Comparison of ENCODE assay signal across 11 mouse cellular contexts in genomic region chr2:153117051-153117486, GRCm38 (mm10). TPM values are rescaled to one million over a fixed set of nuclear protein-coding genes. Genes with fewer than 3 reads are reported as not detected.
DNase-seq lines count a peak whose midpoint lies in the region; ATAC-seq and TF ChIP-seq lines count a peak whose summit lies in the region.
"Had no signal": no experiment of that assay in that cellular context is flagged by ENCODE, and none has a peak within 500 bp of the region (broad histone marks: within the 10 kb centered on the region; RNA-seq: fewer than 3 reads in every experiment).

No protein-coding gene starts in this region.

- no peaks in the 10 kb centered on the region for H3K36me3 ChIP-seq in hindbrain, postnatal 0 days (ENCODE audit: insufficient read depth, low read length)
- H3K36me3 ChIP-seq in hindbrain, embryonic 11.5 days (ENCODE audit: control insufficient read depth, insufficient read depth, low read length) = no peaks in the 10 kb centered on the region
- peaks cover 20% of the 10 kb centered on the region; the same call in 1 of the 2 replicates for H3K36me3 ChIP-seq in macrophage (ENCODE audit: inconsistent target)
- H3K36me3 ChIP-seq: heart, embryonic 15.5 days had no signal

- no peaks in the 10 kb centered on the region for H3K4me1 ChIP-seq in hindbrain, postnatal 0 days (ENCODE audit: insufficient read depth, low read length)
- no peaks in the 10 kb centered on the region for H3K4me1 ChIP-seq in hindbrain, embryonic 11.5 days (replicated peaks; ENCODE audit: control insufficient read depth, insufficient read depth, low read length)
- H3K4me1 ChIP-seq: heart, embryonic 15.5 days had no signal

- no peaks in the 10 kb centered on the region for H3K9me3 ChIP-seq in hindbrain, postnatal 0 days (ENCODE audit: low read length)
- H3K9me3 ChIP-seq in hindbrain, embryonic 11.5 days (ENCODE audit: control insufficient read depth, low read length) = no peaks in the 10 kb centered on the region
- H3K9me3 ChIP-seq: heart, embryonic 15.5 days had no signal

- H3K27me3 ChIP-seq in hindbrain, postnatal 0 days (ENCODE audit: insufficient read depth, low read length) = no peaks in the 10 kb centered on the region
- H3K27me3 ChIP-seq in hindbrain, embryonic 11.5 days (ENCODE audit: control insufficient read depth, insufficient read depth, low read length) = no peaks in the 10 kb centered on the region
- H3K27me3 ChIP-seq: Patski had no signal

- 70% methylated on average over 7 of the region's 7 CpGs for WGBS in hindbrain, postnatal 0 days
- 84% methylated on average over 7 of the region's 7 CpGs for WGBS in hindbrain, embryonic 11.5 days
- 2% methylated on average over 7 of the region's 7 CpGs for WGBS in macrophage (ENCODE audit: missing documents)

- H3K27ac ChIP-seq in hindbrain, postnatal 0 days = no peak overlapping the region
- H3K27ac ChIP-seq in hindbrain, embryonic 11.5 days (ENCODE audit: low read depth, low read length) = no peak overlapping the region
- peak overlapping the region; percentile 93 for H3K27ac ChIP-seq in macrophage
- H3K27ac ChIP-seq: heart, embryonic 15.5 days had no signal

- no peak overlapping the region for H3K9ac ChIP-seq in hindbrain, postnatal 0 days (replicated peaks; ENCODE audit: low read length)
- no peak overlapping the region for H3K9ac ChIP-seq in hindbrain, embryonic 11.5 days (ENCODE audit: low read depth, low read length)
- H3K9ac ChIP-seq: heart, embryonic 15.5 days had no signal

- no peak for TF ChIP-seq CTCF in hindbrain, postnatal 0 days (IDR thresholded peaks at IDR 0.05; ENCODE audit: low read depth)

- peak; percentile 13 for DNase-seq in hindbrain, postnatal 0 days (ENCODE audit: low spot score)
- DNase-seq in hindbrain, embryonic 11.5 days (ENCODE audit: low spot score) = no peak
- DNase-seq in urinary bladder, postnatal 14 days (ENCODE audit: low spot score) = peak; percentile 24
- DNase-seq in urinary bladder, postnatal 36 days (ENCODE audit: low spot score in 2 of 2) = no peak
- no peak for DNase-seq in right cerebral cortex, postnatal 25 days
- DNase-seq in left cerebral cortex, adult 18-20 months (ENCODE audit: low spot score in 2 of 2) = no peak

- no peak for ATAC-seq in hindbrain, postnatal 0 days
- no peak for ATAC-seq in hindbrain, embryonic 11.5 days (ENCODE audit: low FRiP score)
- no peak for ATAC-seq in activated CD4-positive, CD25-positive, alpha-beta regulatory T cell, adult 4 months
- ATAC-seq: Patski had no signal

- no peak overlapping the region for H3K4me2 ChIP-seq in hindbrain, postnatal 0 days (ENCODE audit: low read depth, low read length)
- no peak overlapping the region for H3K4me2 ChIP-seq in hindbrain, embryonic 11.5 days (replicated peaks; ENCODE audit: low read depth, low read length)
- H3K4me2 ChIP-seq: heart, embryonic 15.5 days had no signal

- H3K4me3 ChIP-seq in hindbrain, postnatal 0 days (ENCODE audit: low read length) = no peak overlapping the region
- no peak overlapping the region for H3K4me3 ChIP-seq in hindbrain, embryonic 11.5 days (ENCODE audit: low read depth, low read length)
- H3K4me3 ChIP-seq in macrophage (ENCODE audit: inconsistent target) = no peak overlapping the region
- H3K4me3 ChIP-seq: erythroblast, embryonic 14.5 days; heart, embryonic 15.5 days had no signal

- H3K79me2 ChIP-seq in macrophage (ENCODE audit: inconsistent target) = peaks cover 79% of the 10 kb centered on the region

RNA-seq across cellular contexts. Expression of gene Hck, which starts 8.8 kb away (rescaled TPM):
- 12.2 and 17.0 TPM in 2 replicates for total RNA-seq in hindbrain, postnatal 0 days (2014; rRNA removed)
- polyA plus RNA-seq in hindbrain, postnatal 0 days (2015; fragmentation: Nextera tagmentation; extraction: Ambion mirVana) = 8.6 and 8.7 TPM in 2 replicates
- polyA plus RNA-seq in hindbrain, embryonic 11.5 days (2014; fragmentation: Nextera tagmentation; extraction: Ambion mirVana) = 2.0 and 2.4 TPM in 2 replicates
- 100 to 1,000 TPM in 13 of 26 experiments, 10 to 100 TPM in 13; 41.1 to 247 (median 110) TPM for total RNA-seq in macrophage (2018; cell fraction: chromatin; rRNA removed)
- total RNA-seq in macrophage (2018; cell fraction: cytosol; rRNA removed) = 100 to 1,000 TPM in 14 of 26 experiments, 10 to 100 TPM in 12; 66.9 to 317 (median 157) TPM
- total RNA-seq in macrophage (2018; cell fraction: nucleus; rRNA removed) = 100 to 1,000 TPM in 15 of 26 experiments, 10 to 100 TPM in 11; 50.1 to 367 (median 152) TPM
- 79.1 to 116 TPM (median 113 TPM) in 3 replicates for polyA plus RNA-seq in macrophage (2018)
- under 1 TPM in 1 of 2 experiments, not detected in 1; 0.97 TPM for polyA plus RNA-seq in activated CD4-positive, CD25-positive, alpha-beta regulatory T cell, adult 4 months (2017; shearing (Covaris generic))
- 1 to 10 TPM; 2.3 to 3.3 TPM for total RNA-seq in left cerebral cortex, adult 18-20 months (2021)

RNA-seq across cellular contexts. Expression of gene Tm9sf4, which starts 44.0 kb away (rescaled TPM):
- 61.4 and 70.4 TPM in 2 replicates for total RNA-seq in hindbrain, postnatal 0 days (2014; rRNA removed)
- polyA plus RNA-seq in hindbrain, postnatal 0 days (2015; fragmentation: Nextera tagmentation; extraction: Ambion mirVana) = 73.0 and 80.0 TPM in 2 replicates
- polyA plus RNA-seq in hindbrain, embryonic 11.5 days (2014; fragmentation: Nextera tagmentation; extraction: Ambion mirVana) = 77.9 and 82.9 TPM in 2 replicates
- 100 to 1,000 TPM; 206 to 532 (median 312) TPM for total RNA-seq in macrophage (2018; cell fraction: chromatin; rRNA removed)
- total RNA-seq in macrophage (2018; cell fraction: cytosol; rRNA removed) = 100 to 1,000 TPM; 104 to 167 (median 140) TPM
- 100 to 1,000 TPM; 197 to 420 (median 240) TPM for total RNA-seq in macrophage (2018; cell fraction: nucleus; rRNA removed)
- polyA plus RNA-seq in macrophage (2018) = 93.5 to 244 TPM (median 125 TPM) in 3 replicates
- polyA plus RNA-seq in activated CD4-positive, CD25-positive, alpha-beta regulatory T cell, adult 4 months (2017; shearing (Covaris generic)) = 10 to 100 TPM; 24.1 to 41.4 TPM
- 100 to 1,000 TPM; 101 to 106 TPM for total RNA-seq in left cerebral cortex, adult 18-20 months (2021)

RNA-seq across cellular contexts. Expression of gene Ccm2l, which starts 51.3 kb away (rescaled TPM):
- 3.9 and 4.7 TPM in 2 replicates for total RNA-seq in hindbrain, postnatal 0 days (2014; rRNA removed)
- 1.3 TPM in 2 replicates for polyA plus RNA-seq in hindbrain, postnatal 0 days (2015; fragmentation: Nextera tagmentation; extraction: Ambion mirVana)
- polyA plus RNA-seq in hindbrain, embryonic 11.5 days (2014; fragmentation: Nextera tagmentation; extraction: Ambion mirVana) = 2.1 and 2.2 TPM in 2 replicates
- not detected for total RNA-seq in macrophage (2018; cell fraction: chromatin; rRNA removed)
- not detected for total RNA-seq in macrophage (2018; cell fraction: cytosol; rRNA removed)
- total RNA-seq in macrophage (2018; cell fraction: nucleus; rRNA removed) = not detected
- not detected in 3 replicates for polyA plus RNA-seq in macrophage (2018)
- polyA plus RNA-seq in activated CD4-positive, CD25-positive, alpha-beta regulatory T cell, adult 4 months (2017; shearing (Covaris generic)) = not detected
- 1 to 10 TPM; 4.5 to 4.6 TPM for total RNA-seq in left cerebral cortex, adult 18-20 months (2021)
- polyA plus RNA-seq: erythroblast, embryonic 14.5 days; Patski had no signal

Comparison
In these comparisons a context has a peak if more than half of its experiments do, and no peak if none do; other contexts are left out.
1. DNase-seq: peak in hindbrain, postnatal 0 days (single experiment) and urinary bladder, postnatal 14 days (single experiment); none in hindbrain, embryonic 11.5 days (single experiment), urinary bladder, postnatal 36 days (0 of 2), right cerebral cortex, postnatal 25 days (single experiment) and left cerebral cortex, adult 18-20 months (0 of 2).